Comparison of ENCODE assay signal across 23 mouse cellular contexts in genomic region chr2:104157831-104158230, GRCm38 (mm10). TPM values are rescaled to one million over a fixed set of nuclear protein-coding genes. Genes with fewer than 3 reads are reported as not detected.
"Had no signal": no experiment of that assay in that cellular context is flagged by ENCODE, and none has a peak within 500 bp of the region (broad histone marks: within the 10 kb centered on the region; RNA-seq: fewer than 3 reads in every experiment).

No protein-coding gene starts in this region.

- H3K36me3 ChIP-seq: lung, embryonic 15.5 days; midbrain, embryonic 12.5 days; neural tube, embryonic 12.5 days; stomach, embryonic 15.5 days had no signal

- H3K4me1 ChIP-seq: lung, embryonic 15.5 days; megakaryocyte, embryonic 14.5 days; midbrain, embryonic 12.5 days; neural tube, embryonic 12.5 days; stomach, embryonic 15.5 days had no signal

- H3K27ac ChIP-seq: lung, embryonic 15.5 days; macrophage; midbrain, embryonic 12.5 days; neural tube, embryonic 12.5 days; stomach, embryonic 15.5 days; stomach, postnatal 0 days had no signal

- H3K9ac ChIP-seq: liver, postnatal 0 days; lung, embryonic 15.5 days; midbrain, embryonic 12.5 days; neural tube, embryonic 12.5 days; stomach, embryonic 15.5 days had no signal

- H3K4me3 ChIP-seq: lung, embryonic 15.5 days; megakaryocyte, embryonic 14.5 days; midbrain, embryonic 12.5 days; neural tube, embryonic 12.5 days; stomach, embryonic 15.5 days had no signal

- H3K9me3 ChIP-seq: lung, embryonic 15.5 days; megakaryocyte, embryonic 14.5 days; midbrain, embryonic 12.5 days; neural tube, embryonic 12.5 days; stomach, embryonic 15.5 days had no signal

- H3K27me3 ChIP-seq: lung, embryonic 15.5 days; midbrain, embryonic 12.5 days; neural tube, embryonic 12.5 days; stomach, embryonic 15.5 days had no signal

- ATAC-seq: liver, postnatal 0 days; lung, postnatal 0 days had no signal

- H3K4me2 ChIP-seq: lung, embryonic 15.5 days; midbrain, embryonic 12.5 days; neural tube, embryonic 12.5 days; stomach, embryonic 15.5 days had no signal

- DNase-seq: liver, postnatal 0 days; lung, adult 2 months; lung, postnatal 14 days; lung, postnatal 36 days; midbrain, embryonic 14.5 days; right cerebral cortex, postnatal 14 days; thymus, adult 2 months; thymus, postnatal 25 days; thymus, postnatal 4 days had no signal

RNA-seq across cellular contexts. Expression of gene A930018P22Rik, which starts 35.3 kb away (rescaled TPM):
- total RNA-seq: megakaryocyte progenitor cell, adult 5-6 weeks; midbrain, postnatal 0 days; monocyte, adult 5-6 weeks; neutrophil, adult 5-6 weeks had no signal
- polyA plus RNA-seq: lung, embryonic 15.5 days; macrophage; midbrain, embryonic 12.5 days; midbrain, embryonic 14.5 days; neural tube, embryonic 14.5 days; spleen, adult 2 months; thymus, adult 2 months had no signal
